Mouse (Mus musculus) erythroid progenitor cell, adult 5-6 weeks (primary cell): ENCODE results near the gene Zbtb8os. TPM values are rescaled to one million over a fixed set of nuclear protein-coding genes. Genes with fewer than 3 reads are reported as not detected.
A peak's percentile ranks its signal among the peaks of the same experiment; 100 is the strongest.

Source experiments
- ATAC-seq: replicated peaks from 2 replicates; pipeline ENCODE4 v1.8.0; 2016; ENCODE audit warnings: moderate number of reproducible peaks, mild to moderate bottlenecking, moderate TSS enrichment, inconsistent platforms; ENCODE audit not compliant: poor library complexity, low FRiP score, severe bottlenecking
- total RNA-seq, 2 experiments: library from RNA; stranded (forward) in 1 of 2; stranded (reverse) in 1 of 2; fragments of 150-400 nt in 1 of 2; fragments of 186-747, 209-891 nt in 1 of 2; gene quantifications; 2 replicates each; pipeline versions ENCODE4 v1.2.3 to v1.2.4; 2015 to 2017; ENCODE audit warnings: low replicate concordance in 2 of 2

Zbtb8os gene
- total RNA-seq (2015; ENCODE audit: low replicate concordance) = 11.5 and 16.8 TPM in 2 replicates
- 16.3 and 23.0 TPM in 2 replicates for total RNA-seq (2017; ENCODE audit: low replicate concordance)

DNA sequence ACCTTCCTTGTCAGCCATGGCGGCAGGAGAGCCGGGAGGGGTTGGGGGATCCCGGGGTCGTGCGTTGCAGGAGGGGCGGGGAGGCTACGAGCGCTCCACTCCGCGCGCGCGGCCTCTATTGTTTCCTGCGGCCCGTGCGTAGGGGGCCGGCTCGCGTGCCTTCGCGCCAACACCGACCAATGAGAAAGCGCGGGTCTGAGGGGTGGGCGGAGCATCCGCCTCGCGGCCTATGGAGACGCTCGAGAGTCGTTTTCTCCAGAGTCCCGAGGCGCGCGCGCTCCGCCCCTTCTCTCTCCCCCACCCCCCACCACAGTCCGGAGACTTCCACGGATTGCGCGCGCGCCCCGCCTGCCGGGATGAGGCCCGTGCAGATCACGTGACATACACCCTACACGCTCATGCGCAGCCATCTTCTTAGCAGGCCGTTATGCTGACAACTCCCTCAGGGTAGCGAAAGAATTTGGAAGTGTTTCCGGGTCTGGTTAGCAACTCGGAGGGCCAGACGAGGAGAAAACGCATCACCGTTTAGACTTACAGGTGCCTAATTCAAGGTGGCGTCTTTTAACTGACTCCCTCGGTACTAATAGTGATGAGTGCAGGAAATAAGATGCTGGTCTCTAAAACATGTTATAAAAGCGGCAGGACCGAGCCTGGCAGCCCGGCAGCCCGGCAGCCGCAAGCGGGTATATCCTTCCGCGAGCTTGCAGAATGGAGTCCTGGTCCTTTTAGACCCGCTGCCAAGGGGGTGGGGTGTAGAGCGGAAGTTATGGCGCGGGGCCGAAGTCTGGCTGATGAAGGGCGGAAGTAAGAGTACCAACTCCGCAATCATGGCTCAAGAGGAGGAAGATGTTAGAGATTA lies at the start of gene Zbtb8os, which contains the start of gene Rbbp4:
Zbtb8os (plus strand) TSS at position 480 of the 859 bp plus-strand sequence.
Rbbp4 (minus strand) TSS at position 155 of the 859 bp plus-strand sequence.
- peak; percentile 90 for ATAC-seq

DNA sequence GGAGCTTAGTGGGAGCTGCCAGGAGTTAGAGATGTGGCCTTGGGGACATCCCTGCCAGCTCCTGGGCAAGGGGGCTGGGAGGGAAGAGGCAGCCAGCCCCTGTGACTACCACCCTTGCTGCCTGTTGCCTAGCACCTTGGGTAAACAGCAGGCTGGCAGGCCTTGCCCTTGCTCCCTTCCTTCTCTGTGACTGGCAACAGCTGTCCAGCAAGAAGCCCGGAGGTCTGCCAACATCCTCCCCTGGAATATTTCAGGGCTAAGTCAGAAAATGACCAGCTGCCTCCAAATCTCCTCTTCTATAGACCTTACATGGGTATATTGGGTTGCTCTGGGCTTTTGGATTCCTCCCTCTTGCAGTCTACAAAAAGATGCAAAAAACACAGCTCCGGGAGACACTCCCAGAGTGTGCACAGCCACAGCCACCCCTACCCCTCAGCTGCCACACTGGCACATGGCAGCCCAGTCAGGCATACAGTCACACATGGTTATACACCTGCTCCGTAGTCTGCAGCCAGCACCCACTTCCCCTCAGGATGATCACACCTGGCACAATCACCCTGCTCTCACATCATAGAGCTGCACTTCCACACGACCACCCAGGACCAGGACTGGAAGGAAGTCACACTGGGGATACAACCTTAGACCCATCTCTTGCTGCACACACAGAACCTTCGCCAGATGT lies 49.4 kb upstream of the Zbtb8os start:
- no peak for ATAC-seq

DNA sequence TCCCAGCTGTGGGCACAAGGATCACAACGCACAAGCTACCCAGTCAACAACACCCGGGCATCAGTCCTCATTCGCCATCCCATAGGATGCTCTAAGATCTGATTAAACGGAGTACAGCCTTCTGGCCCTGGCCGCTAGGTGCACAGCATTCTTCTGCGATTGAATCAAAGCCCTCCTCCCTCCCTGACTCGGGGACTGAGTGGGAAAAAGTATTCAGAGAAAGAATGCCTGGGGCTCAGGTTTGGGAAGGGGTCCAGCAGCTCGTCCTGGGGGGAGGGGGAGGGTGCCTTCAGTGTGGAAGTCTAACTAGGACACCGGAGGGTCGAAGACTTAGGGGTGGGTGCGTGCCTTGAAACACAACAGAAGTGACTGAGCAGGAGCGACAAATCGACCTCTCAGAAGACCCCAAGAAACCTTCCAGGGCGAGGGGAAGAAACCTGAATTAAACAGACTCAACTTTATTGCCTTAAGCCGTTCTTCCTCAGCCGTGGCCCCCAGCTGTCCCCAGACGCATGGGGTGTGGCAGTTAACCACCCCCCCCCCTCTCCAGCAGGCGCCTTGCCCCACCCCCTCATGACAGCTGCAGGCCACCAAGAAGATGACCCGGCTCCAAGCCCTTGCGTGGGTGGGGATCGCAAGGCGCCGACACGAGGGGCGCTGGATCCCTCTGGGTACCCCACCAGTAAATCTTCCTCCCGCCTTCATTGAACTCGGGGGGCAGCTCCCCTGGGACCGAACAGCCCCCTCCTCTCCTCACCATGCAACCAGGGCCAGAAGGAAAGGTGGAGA lies 48.6 kb upstream of the Zbtb8os start:
- no peak for ATAC-seq

DNA sequence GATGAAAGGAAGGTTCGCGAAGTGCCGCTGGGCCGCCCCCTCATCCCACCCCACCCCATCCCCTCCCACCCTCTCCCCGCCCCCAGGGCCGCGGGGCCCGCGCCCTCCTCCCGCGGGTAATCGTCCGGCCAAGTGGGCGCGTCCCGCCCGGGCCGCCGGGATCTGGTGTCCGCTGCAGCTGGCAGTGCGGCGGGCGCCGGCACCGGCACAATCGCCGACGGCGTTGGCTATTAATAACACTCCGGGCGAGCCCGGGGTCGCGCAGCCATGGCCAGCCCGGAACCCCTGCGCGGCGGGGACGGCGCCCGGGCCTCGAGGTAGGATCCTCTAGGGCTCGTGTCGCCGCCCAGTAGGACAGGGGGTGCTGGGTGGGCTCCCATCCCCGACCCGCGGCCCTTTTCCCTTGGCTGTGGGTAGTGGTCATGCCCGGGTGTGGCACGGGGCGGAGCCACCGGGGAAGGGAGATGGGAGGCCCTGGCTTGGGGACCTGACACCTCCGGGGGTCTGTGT lies 48.0 kb upstream of the Zbtb8os start, which contains the start of gene Sync:
Sync (plus strand) TSS at position 146 of the 510 bp plus-strand sequence.
- ATAC-seq = no peak

DNA sequence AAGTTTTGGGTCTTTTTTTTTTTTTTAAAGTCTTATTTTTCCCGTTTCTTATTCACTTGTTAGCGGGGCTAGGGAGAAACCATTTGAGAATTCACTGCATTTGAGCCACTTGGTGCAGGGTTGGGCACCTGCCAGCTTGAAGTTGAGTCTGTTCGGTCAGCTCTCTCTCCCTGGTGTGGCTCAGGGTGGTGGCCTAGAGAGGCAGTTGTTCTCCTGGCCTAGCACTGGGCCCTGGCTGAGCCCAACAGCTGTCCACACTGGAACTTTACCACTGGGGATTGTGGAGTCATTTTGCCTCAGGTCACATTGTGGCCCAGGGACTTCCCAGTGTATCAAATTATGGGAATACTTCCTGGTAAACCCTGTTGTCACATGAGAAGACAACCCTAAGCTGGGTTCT lies 47.4 kb upstream of the Zbtb8os start:
- ATAC-seq = no peak

DNA sequence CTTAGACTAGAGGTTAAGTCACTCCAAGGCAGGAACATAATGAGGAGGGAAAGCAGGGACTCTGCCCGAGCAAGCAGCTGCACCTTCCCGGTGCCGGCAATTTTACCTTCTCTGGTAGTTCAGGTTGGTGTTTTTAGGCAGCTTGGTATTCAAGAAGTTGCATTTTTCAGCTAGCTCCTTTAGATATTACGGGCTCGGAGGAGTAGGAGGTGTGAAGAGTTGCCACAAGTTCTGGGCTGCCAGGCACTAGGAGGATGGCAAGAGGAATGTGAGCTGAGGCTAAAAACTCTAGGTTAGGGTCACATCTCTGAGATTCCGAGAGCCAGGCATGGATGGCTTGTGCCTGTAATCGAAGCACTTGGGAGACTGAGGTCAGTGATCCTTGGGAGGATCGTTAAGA lies 45.8 kb upstream of the Zbtb8os start:
- no peak for ATAC-seq

DNA sequence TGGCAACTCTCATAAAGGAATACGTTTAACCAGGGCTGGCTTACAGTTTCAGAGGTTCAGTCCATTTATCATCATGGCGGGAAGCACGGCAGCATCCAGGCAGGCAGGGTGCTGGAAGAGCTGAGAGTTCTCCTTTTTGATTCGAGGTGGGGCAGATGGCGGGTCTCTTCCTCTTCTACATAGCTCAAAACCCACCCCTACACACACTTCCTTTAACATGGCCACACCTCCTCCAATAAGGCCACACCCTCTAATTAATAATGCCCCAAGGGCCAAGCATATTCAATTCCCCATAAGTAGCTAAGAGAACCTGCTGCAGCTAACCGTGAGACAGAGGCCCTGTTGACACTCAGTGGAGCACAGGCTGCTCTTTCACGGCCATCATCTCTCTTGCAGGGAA lies 42.7 kb upstream of the Zbtb8os start:
- no peak for ATAC-seq

DNA sequence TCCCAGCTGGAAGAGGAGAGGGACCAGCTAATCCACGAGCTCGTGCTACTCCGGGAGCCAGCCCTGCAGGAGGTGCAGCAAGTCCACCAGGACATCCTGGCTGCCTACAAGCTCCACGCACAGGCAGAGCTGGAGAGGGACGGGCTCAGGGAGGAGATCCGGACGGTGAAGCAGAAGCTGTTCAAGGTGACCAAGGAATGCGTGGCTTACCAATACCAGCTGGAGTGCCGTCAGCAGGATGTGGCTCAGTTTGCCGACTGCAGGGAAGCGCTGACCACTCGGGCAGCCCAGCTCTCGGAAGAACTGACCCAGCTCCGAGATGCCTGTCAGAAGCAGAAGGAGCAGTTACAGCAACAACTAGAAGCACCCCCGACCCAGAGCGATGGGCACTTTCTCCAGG lies 41.8 kb upstream of the Zbtb8os start:
- ATAC-seq = no peak

DNA sequence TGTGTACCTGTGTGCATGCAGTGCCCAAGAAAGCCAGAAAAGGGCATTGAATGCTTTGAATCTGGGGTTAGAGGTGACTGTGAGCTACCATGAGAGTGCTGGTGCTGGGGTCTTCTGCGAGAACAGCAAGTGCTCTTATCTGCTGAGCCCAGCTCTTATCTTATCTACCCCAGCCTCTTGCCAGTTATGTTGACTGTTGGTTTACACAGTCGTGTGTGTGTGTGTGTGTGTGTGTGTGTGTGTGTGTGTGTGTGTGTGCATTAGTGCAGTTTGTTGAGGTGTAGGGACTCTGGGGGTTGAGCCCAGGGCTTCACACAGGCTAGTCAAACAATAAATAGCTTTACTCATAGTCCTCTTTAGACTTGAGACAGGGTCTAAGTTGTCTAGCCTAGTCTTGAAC lies 40.3 kb upstream of the Zbtb8os start:
- no peak for ATAC-seq

DNA sequence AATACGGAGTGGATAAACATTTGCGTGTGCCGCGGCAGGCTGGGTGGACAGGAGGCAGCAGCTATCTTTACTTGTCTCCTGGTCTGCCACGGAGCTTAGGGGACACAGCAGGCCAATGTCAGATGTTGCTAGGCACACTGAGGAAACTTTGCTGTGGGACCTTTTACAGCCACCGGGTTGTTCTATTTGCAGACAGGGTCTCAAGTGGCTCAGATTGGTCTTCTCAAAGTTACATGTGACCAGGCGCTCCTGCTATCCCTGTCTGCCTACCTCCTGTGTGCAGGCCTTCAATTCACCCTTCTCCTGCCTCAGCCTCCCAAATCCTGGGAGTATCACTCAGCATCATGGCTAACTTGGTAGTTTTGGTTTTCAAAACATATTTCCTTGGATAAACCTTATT lies 39.4 kb upstream of the Zbtb8os start:
- no peak for ATAC-seq

DNA sequence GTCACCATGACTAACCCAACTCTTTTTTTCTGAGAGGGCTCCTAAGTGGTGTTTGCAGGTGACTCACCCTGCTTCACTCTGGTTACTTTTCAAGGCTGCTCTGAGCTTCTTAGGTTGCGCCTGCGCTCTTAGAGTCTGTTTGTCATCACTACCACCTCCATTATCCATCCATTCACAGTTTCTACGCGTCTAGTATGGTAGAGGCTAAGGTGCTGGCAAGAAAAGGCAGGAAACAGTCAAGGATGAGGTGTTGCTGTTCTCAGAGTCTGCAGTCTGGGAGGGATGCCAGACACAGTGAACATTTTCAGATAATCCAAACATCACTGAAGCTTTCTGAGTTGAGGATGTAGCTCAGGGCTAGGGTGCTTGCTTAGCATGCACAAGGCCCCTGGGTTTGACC lies 37.8 kb upstream of the Zbtb8os start:
- no peak for ATAC-seq

DNA sequence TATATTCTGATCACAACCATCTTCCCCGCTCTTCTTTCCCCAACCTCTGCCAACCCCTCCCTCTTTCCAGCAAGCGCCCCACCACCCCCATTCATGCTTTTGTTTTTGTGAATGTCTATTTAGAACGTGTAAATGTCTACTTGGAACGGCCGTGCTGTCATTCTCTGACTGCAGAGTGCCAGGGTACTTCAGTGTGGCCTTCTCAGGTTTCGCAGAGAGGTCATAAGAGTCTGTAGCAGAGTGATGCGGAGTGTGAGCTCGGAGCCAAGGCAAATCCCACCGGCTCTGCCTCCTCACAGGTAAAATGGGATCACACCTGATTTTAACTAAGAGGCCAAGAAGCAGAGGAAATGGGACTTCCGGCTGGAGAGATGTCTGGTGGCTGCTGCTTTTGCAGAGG lies 36.4 kb upstream of the Zbtb8os start:
- no peak for ATAC-seq

DNA sequence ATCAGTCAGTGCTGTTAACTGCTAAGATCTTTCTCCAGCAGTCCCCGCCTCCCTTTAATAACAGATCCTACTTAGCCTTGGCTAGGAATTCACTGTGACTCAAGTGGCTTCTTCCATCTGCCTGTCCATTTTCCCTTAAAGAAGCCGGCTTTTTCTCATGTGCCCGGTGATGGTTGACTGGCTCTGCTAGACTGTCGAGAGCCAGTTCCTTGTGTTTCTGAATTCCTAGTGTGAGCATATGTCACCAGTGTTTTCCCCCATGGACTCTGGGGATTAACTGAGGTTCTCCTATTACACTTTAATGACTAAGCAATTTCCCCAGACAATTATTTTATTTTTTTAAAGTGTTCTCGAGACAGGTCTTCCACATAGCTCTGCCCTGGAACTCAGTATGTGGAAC lies 32.1 kb upstream of the Zbtb8os start:
- no peak for ATAC-seq

DNA sequence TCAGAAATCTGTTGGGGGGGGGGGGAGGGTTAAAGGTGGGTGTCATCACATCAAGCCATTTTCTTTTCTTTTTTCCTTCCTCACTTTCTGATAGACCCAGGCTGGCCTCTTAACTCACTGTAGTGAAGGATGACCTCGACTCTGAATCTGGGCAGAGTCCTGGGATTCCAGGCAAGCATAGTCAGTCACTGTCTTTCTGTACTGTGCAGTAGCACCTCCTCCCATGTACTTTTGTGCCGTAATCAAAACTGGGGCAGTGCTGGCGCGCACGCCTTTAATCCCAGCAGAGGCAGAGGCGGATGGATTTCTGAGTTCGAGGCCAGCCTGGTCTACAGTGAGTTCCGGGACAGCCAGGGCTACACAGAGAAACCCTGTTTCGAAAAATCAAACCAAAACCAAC lies 31.7 kb upstream of the Zbtb8os start:
- ATAC-seq = no peak

DNA sequence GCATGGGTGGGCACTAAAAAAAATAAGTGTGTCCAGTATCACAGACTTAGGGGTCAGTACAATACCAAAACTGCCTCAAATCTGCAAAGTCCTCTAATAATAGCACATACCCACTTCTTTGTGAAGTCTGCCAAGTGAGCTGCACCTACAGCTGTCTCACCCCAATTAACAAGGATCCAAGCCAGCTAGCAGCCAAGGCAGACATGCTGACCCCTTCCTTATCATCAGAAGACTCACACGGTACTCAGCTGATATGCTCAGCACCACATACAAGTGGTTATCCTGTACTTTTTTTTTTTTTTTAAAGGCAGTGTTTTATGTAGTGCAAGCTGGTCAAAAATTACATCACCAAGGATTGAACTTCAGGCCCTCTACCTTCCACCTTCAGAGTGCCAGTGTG lies 31.2 kb upstream of the Zbtb8os start:
- ATAC-seq = no peak

DNA sequence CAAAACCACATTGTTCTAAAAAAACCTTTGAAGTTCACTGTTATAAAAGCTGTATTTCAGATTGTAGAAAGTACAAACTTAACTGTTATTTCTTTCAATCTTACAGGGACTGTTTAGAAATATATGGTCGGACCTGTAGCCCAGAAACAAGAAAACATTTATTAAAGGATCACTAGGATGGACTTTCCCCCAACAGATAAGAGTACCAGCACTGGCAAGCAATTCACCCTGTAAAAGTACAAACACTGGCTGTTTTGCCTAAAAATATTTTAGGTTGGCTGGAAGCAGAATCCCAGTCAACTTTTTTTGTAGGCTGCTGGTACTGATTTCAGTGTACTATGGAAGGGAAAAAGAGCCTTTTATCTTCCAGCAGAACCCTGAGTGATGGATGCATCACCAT lies 27.6 kb upstream of the Zbtb8os start:
- ATAC-seq = no peak

DNA sequence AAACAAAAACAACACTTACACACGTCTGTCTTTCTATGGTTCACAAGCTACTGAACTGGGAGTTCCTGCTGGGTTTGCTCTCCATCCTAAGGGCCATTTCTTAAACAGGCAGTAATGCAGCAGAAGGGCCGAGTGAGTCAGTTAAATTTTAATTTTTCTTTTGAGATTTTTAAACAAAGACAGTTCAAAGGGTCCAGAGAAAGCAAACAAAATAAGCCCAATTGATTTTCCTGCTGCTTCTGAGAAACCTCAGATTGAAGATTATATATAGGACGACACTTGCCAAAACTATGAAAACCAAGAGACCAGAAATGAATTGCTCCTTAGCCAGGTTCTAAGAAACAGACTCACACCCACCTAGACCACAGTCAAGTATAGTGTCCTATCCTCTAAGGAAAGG lies 21.6 kb upstream of the Zbtb8os start:
- no peak for ATAC-seq

DNA sequence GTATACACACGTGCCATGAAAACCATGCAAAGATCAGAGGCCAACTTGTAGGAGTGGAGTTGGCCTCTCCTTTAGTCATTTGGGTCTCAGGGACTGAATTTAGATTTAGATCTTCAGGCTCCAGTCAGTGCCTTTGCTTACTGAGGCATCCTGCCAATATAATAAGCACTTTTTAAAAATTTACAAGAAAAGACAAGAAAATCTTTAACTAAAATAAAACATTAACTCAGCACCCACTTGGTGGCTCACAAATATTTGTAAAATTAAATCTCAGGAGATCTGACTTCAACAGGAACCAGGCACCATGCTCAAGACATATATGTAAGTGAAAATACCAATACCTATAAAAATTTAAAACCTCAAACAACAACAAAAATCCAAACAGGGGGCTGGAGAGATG lies 14.6 kb upstream of the Zbtb8os start:
- no peak for ATAC-seq

DNA sequence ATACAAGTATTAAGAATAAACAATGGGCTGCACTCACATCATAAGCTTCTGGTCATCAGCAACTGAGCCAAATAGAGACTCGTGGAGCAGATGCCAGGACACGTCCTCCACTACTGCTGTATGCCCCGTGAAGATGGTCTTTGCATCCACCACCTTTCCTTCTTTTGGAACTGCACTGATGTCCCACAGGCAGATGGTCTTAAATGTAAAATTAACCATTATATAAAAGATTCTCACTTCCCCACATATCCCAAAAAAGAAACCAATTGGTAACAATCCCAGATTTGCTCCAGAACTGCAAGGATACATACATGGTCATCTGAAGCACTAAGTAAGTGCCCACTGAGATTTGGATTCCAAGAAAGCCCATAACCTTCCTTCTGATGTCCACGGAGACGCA lies 13.5 kb upstream of the Zbtb8os start:
- no peak for ATAC-seq

DNA sequence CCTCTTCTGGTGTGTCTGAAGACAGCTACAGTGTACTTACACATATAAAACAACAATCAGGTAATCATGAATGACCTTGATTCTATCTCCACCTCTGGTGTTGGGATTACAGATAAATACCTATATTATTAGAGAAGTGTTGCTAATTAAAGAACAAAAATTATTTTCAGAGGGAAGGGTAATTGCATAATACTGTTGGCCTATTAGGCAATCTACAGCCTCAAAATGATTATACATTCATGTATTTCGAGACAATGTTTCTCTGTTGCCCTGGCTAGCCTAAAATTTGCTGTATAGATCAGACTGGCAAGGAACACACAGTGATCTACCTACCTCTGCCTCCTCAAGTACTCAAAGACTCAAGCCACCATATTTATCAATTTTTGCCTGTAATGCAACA lies 12.0 kb upstream of the Zbtb8os start:
- no peak for ATAC-seq
